Mouse (Mus musculus) thymus, postnatal 0 days (tissue): ENCODE results near the gene Lce1m. TPM values are rescaled to one million over a fixed set of nuclear protein-coding genes. Genes with fewer than 3 reads are reported as not detected.
A peak's percentile ranks its signal among the peaks of the same experiment; 100 is the strongest.
"Not testable (repeated sequence)": the region's sequence is repeated elsewhere in the genome, so short reads cannot be mapped to it uniquely, and the experiment has no call there.

Experiments used
- DNase-seq: peaks from one replicate; pipeline ENCODE4 v3.0.0-alpha.2; 2015; ENCODE audit warnings: low spot score
- polyA plus RNA-seq: library from polyadenylated mRNA; unstranded; fragments of >200 nt; fragmentation: Nextera tagmentation; extraction: Ambion mirVana; gene quantifications from 2 replicates; pipeline ENCODE4 v1.2.1, GENCODE M21; 2015

The Lce1m gene
- 0.59 and 1.0 TPM in 2 replicates for polyA plus RNA-seq

DNA sequence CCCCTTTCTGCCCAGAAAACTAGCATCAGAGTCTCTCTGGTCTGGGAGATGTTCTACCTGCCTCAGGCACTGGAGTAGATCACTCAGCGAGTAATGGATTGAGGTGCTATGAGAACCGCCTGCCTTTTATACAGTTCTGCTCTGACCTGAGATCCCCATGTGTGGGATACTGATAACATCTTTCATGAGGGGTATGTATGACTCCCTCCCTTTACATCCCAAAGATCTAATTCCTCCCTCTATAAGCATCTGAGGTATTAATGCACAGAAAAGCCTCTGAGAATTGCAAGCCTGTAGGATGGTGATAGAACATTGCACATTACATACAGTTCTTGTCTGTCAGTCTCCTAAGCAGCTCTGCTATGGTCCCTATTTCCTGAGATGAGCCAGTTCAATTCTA, at the start of gene Lce1m:
Gene Lce1m (minus strand): TSS at position 101 of the 400 bp plus-strand sequence.
- DNase-seq: no peak

DNA sequence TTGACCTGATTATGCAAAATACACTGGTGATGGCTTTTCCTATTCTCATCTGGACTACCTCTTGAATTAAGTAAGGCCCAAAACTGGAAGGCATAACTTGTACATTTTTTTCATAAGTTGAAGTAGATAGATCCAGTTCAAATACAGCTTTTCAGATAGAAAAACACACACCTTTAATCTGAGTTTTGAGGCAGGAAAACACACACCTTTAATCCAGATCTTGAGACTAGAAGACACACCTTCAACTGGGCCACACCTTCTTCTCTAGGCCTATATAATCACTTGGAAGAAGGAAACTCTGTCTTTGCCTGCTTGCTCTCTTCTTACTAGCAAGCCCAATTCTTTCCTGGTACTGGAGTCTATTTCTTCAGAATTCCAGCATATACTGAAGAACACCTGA, 49.7 kb upstream of the Lce1m start, which contains the start of gene Gm4858:
Gene Gm4858 (plus strand): TSS at position 301 of the 400 bp plus-strand sequence.
- DNase-seq: not testable (repeated sequence)

DNA sequence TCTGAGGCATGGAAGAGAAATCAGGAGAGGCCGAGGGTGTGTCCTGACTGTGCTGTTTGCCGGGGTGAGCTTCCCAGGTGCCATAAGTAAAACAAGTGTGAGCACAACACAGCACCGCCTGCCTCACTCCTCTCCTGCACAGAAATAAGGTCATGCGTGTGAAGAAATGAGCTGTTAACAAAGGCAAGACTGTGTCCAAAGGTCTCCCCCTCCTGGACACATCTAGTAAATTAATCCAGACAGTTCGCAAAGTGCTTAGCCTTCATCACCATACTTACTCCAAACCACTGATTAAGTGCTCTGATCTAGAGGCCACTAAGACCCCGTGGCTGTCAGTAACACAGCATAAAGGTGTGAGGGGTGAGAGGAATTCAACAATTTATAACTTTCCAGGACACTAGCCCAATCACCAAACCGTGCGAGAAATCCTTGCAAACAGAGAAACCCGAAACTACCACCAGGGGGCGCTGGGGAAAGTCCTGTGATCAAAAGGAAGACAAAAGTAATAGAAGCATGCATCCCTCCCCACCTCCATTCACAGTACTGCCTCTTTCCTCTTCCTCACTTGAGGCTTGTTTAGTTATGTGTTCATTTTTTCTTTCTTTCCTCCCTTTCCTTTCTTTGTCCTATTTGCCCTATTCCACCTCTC, 34.1 kb upstream of the Lce1m start:
- DNase-seq: peak; percentile 4

DNA sequence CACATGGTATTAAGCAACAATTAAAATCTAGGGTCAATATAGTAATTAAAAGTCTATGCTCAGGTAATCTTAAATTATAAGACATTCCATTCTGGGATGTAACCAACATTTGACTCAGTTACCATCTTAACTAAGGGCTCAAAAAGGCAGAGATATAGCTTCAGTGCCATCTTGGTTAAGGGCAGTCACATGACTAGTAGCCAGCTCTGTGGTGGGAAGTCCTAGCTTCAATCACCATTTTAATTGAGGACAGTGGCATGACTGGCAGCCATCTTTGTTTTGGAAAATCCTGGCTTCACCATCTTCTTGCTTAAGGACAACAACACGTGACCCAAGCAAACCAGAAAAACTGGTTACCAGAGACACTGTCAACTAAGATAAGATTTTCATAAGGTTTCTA, 31.3 kb upstream of the Lce1m start:
- no peak for DNase-seq

DNA sequence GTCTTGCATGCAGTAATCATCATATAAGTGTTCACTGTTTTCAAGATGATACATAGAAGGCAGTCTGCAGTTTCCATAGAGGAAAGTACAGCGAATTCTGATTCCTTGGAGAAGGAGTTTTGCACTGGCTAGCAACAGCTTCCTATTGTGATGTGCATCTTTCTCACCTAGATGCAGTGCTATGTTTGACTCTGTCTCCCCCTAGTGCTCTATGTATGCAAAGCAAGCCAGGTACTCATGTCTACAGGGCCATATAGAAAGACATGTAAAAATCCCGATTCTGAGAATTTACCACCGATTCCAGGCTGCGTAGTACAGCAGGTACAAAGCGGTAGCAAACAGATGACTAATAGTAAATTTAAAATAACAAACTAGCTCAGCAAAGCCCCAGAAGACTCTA, 12.6 kb upstream of the Lce1m start:
- DNase-seq: no peak

DNA sequence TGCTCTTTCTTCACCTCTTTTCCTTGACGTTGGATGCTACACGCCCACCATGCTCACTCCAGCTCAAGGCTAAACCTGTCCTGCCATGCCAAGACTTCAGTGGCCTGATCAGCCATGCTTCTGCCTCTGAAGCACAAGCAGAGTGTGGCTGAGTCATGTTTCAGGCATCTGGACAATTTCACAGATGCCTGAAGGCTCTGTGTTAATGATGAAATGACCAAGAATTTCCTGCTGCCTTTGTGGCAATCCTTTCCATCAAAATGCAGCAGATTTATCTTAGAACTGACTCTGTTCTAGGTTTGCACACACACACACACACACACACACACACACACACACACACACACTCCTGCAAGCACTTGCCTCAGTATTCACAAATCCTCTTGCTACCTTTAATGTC, 6.6 kb upstream of the Lce1m start:
- DNase-seq: no peak

DNA sequence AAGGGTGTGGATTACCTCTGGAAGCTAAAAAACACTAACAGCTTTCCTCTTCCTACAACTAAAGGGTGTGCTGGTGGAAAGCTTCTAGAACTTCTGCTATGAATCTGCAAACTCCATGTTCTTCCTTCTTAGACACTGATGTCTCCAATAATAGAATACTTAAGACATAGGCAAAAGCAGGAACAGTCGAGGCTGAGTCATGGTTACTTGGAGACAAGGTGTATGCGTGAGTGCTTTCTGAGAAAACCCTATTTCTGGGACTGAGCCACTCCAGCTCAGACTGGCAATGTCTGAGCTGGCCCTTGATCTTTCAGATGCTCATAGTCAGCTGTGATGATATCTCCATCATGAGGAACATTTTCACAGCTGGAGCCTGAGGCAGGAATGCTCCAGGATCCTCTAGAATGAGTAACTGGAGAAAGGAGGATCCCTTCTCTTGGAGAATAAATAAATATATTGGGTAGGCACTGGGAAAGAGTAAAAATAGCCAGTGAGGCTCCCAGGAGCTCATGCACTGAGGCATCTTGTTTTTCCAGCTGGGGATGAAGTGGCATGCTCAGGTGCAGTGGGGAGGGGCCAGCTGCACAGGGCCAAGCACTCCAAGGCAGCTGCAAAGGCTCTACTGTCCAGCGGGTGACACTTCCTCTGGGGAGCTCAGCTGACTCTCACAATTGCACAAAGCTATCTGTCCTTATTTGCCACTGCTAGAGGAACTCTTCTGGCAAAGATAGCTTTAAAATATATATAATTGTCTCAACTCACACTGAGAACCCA, 4.7 kb upstream of the Lce1m start:
- DNase-seq: no peak

DNA sequence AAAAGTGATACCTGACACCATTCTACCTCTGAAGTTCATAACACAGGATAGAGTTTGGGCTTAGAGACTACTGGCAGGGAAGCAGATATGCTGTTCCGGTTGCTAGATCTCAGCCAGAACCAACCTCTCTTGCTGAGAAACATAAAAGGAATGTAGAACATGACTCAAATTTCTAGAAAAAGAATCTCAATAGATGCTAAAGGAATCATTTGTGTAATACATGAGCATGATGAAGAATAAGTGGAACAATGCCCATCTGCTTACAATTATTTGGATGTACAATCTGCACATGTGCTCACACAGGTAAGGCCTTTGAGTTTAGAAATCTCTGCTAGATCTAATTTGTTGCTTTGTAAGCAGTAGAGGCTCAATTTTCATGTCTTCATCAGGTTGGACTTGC, 2.3 kb upstream of the Lce1m start:
- no peak for DNase-seq

DNA sequence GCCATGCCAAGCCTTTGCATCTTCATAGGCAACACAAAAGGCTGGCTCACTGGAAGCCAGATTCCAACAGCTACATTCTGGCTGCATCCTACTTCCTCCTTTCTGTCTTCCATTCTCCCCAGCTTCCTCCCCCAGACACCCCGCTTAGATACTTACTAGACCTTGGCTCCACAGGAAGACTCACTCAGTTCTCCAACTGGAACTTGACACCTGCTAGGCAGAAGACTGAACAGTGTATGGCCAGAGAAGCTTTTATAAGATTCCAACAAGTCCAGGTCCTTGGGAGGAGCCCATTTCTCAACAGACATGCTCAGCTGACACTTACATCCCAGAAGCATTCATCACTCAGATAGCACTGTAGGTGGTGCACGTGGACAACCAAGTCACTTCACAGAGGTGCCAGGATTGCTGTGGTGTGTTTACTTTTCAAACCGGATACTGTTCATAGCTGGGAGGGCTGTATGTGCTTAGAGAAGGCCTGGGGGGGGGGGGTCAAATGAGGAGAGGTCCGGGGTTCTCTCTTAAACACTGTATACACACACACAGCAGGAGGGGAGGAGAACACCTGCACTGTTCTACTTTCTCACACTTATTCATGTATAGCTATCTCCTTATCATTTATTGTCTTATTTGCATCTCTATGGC, 3.3 kb downstream of the Lce1m start, which contains the start of gene Crct1:
Gene Crct1 (minus strand): TSS at position 228 of the 645 bp plus-strand sequence.
- no peak for DNase-seq

DNA sequence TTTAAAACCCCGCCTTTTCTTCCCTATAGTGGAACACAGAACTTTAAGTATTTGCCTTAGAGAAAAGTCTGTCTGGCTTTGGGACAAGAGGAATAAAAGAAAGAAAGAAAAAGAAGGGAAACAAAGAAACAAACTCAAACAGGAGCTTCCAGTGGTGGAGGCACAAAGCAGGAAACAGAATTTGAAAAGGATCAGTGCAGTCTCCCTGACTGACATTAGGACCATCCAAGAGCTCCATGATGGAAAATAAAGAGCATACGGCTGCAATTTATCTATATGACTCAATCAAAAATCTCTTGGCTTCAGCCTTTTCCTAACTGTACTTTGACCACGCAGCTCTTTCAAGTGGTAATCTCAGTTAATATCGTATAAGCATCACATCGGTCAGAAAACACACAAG, 4.0 kb downstream of the Lce1m start:
- no peak for DNase-seq

DNA sequence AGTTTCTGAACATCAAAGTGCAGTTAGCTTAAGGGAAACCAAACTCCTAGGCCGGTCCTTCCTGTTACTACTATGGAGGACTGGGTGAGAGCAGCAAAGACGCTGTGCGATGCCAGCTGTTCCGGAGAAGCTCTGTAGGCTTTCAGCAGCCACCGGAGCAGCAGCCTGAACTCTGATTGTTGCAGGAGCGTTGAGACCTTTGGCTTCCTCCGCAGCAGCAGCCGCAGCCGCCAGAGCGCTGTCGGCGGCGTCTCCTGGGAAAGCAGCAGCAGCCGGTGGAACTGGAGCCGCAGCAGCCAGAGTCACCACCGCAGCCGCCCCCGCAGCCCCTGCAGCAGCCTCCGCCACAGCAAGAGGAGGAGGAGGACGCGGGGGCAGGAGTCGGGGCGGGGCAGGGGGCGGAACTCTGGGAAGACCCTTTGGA, 4.5 kb downstream of the Lce1m start:
- DNase-seq: no peak

DNA sequence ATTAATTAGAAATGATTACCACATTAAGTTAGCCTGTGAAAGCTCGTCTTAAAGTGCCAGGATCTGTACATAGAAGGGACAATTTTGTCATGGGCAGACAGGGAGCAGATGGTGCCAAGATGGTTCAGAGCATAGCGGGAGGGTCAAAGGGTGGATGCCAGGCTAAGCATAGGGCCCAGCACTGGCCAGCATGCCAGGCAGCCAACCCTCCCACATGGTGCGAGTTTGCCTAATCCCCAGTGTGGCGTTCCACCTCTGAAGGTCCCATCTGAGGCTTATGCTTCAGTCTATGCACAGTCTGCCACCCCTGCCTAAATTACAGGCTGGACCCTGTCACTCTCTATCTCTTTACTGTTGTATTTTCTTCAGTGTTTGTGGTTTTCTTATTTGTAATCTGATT, 16.0 kb downstream of the Lce1m start:
- no peak for DNase-seq

DNA sequence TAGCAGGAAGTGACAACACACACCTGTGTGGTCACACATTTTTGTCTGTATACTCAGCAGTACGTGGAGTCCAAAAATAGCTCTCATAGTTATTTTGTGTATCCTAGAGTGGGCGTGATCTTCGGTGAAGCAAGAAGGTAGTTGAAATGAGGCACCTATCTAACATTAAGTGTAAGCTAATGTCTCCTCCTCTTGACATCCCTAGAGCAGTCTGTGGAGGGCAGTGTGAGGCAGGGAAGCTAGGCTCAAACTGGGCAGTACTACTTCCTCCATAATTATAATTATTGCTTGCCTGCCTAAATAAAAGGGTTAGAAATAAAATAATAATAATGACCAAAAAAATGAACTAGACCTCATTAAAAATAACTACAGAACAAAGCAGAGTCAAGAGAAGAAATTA, 18.2 kb downstream of the Lce1m start:
- DNase-seq: no peak

DNA sequence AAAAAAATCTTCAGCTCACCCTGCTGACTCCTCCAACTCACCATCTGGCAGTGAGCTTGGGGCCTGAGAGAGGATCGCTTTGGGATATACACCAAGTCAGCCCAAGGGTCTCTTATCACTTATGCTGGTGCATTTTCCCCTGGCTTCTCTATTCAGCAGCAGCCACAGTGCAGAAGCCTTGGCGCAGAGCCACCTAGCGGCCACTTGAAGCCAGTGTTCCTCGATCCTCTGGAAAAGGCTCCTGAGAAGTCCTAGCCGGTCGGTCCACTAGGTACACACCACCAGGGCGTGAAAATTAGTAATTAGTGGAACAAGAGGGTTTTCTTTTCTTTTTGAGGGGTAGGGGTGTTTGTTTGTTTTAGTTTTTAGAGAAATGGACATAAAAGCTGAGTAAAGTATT, 20.2 kb downstream of the Lce1m start:
- DNase-seq: peak; percentile 25

DNA sequence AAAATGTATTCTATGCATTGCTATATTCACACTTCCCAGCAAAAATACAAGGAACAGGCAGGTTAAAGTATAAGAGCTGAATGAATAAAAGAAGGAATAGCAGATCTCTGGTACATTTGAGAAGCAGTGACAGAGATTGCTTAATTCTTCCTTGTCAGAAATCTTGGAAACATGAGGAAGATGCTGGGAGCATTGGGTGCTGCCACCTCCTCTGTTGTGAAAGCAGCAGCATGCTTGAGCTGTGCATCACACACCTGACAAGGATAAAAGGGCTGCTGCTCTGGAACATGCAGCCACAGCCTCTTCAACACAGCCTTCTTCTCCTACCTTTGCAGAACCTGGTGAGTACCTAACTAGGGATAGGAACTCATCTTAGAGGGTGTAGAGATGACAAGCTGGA, 26.9 kb downstream of the Lce1m start, which contains the start of gene Lce3f:
Gene Lce3f (plus strand): TSS at position 301 of the 400 bp plus-strand sequence.
- no peak for DNase-seq

DNA sequence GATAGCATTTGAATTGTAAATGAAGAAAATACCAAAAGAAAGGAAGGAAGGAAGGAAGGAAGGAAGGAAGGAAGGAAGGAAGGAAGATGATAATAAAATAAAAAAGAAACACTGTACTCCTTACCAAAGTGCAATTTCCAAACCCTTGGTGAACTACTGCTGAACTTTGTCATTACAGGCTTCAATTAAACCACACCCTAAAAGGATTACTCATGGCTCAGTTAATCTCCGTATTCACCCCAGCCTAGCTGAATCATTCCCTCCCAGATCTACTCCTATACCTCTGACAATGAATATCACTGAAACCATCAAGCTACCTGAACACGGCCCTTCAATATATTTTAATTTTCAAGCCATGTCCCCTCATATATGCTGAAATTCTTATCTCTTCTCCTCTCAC, 40.4 kb downstream of the Lce1m start:
- DNase-seq: no peak

Other genes with a start within 250 kb of the Lce1m start
- gene Lce1i, start 240.2 kb downstream of the Lce1m start, polyA plus RNA-seq: 0.24 and 0.26 TPM in 2 replicates
- 1.4 and 1.5 TPM in 2 replicates for gene Lce1j, start 228.5 kb downstream of the Lce1m start, polyA plus RNA-seq
- not detected in 2 replicates for gene Lce1k, start 211.2 kb downstream of the Lce1m start, polyA plus RNA-seq
- gene Kprp, start 191.8 kb downstream of the Lce1m start, polyA plus RNA-seq: 0.04 and 0.10 TPM in 2 replicates
- gene Lce1l, start 167.8 kb downstream of the Lce1m start, polyA plus RNA-seq: not detected in 2 replicates
- 0.19 TPM in 1 of 2 replicates, not detected in the other for gene 2310050C09Rik, start 148.8 kb downstream of the Lce1m start, polyA plus RNA-seq
- gene Lce3a, start 92.8 kb downstream of the Lce1m start, polyA plus RNA-seq: 0.42 TPM in 1 of 2 replicates, not detected in the other
- 1.8 and 2.0 TPM in 2 replicates for gene Lce3b, start 86.1 kb downstream of the Lce1m start, polyA plus RNA-seq
- gene Lce3c, start 74.6 kb downstream of the Lce1m start, polyA plus RNA-seq: 0.66 and 1.4 TPM in 2 replicates
- 0.57 and 0.59 TPM in 2 replicates for gene Lce3d, start 61.7 kb downstream of the Lce1m start, polyA plus RNA-seq
- 0.77 and 0.79 TPM in 2 replicates for gene Lce3e, start 52.0 kb downstream of the Lce1m start, polyA plus RNA-seq
- gene Lce3f, start 26.8 kb downstream of the Lce1m start, polyA plus RNA-seq: 0.46 TPM in 1 of 2 replicates, not detected in the other
- gene Crct1, start 3.4 kb downstream of the Lce1m start, polyA plus RNA-seq: 3.1 and 3.9 TPM in 2 replicates
- 0.12 and 0.17 TPM in 2 replicates for gene Gm4858, start 49.8 kb upstream of the Lce1m start, polyA plus RNA-seq
- 0.24 and 0.48 TPM in 2 replicates for gene Crnn, start 125.7 kb upstream of the Lce1m start, polyA plus RNA-seq
- gene Flg2, start 178.2 kb upstream of the Lce1m start, polyA plus RNA-seq: 0.01 TPM in 1 of 2 replicates, not detected in the other